Mouse (Mus musculus): ENCODE data around the gene Srarp. TPM values are rescaled to one million over a fixed set of nuclear protein-coding genes. Genes with fewer than 3 reads are reported as not detected.

Srarp gene
- polyA plus RNA-seq, 1 experiment from 2014 or later = not detected

- peak overlapping the region; percentile 90 for H3K27ac ChIP-seq
- peaks cover 44% of the 10 kb centered on the region for H3K4me1 ChIP-seq
- DNase-seq (ENCODE audit: low spot score) = no peak
- WGBS = 52% methylated on average over 27 of the region's 27 CpGs
- peaks cover 19% of the 10 kb centered on the region; the same call in 1 of the 2 replicates for H3K27me3 ChIP-seq (ENCODE audit: insufficient read depth, poor library complexity, severe bottlenecking)
- H3K9me3 ChIP-seq = no peaks in the 10 kb centered on the region
- peak overlapping the region; percentile 61 for H3K4me3 ChIP-seq
- peaks cover 18% of the 10 kb centered on the region for H3K36me3 ChIP-seq
Measured at GRCm38 (mm10) chr4:141419398-141420191, 16.3 kb downstream of the Srarp start.

- 0 out of 2 replicates have a peak, but pooled peaks cover 3% of the 10 kb centered on the region for H3K27me3 ChIP-seq (ENCODE audit: insufficient read depth, poor library complexity, severe bottlenecking)
- H3K4me3 ChIP-seq = no peak within 1 kb of the TSS
- H3K9me3 ChIP-seq = no peaks in the 10 kb centered on the region
- peak within 1 kb of the TSS; percentile 39; the same call in 1 of the 2 replicates for H3K27ac ChIP-seq
- no peak for DNase-seq (ENCODE audit: low spot score)
- WGBS = 61% methylated on average over 7 of the region's 7 CpGs
- H3K36me3 ChIP-seq = no peaks in the 10 kb centered on the region
- peaks cover 25% of the 10 kb centered on the region for H3K4me1 ChIP-seq
Measured at GRCm38 (mm10) chr4:141415924-141416323, 20.0 kb downstream of the Srarp start, which contains the start of gene Clcnkb. Gene Clcnkb, minus strand, starts transcription at chr4:141416014.

GRCm38 (mm10) chr4:141411430-141411992 lies 24.4 kb downstream of the Srarp start:
- Histone ChIP-seq H3K4me3 (no peak overlapping the region), H3K9me3 (no peaks in the 10 kb centered on the region), H3K36me3 (no peaks in the 10 kb centered on the region), H3K4me1 (peaks cover 26% of the 10 kb centered on the region), H3K27me3 (ENCODE audit: insufficient read depth, poor library complexity, severe bottlenecking) (peaks cover 9% of the 10 kb centered on the region; the same call in 1 of the 2 replicates), H3K27ac (no peak overlapping the region)
- DNase-seq (ENCODE audit: low spot score) = no peak
- WGBS = 15% methylated on average over 22 of the region's 22 CpGs

GRCm38 (mm10) chr4:141408577-141408976 lies 27.3 kb downstream of the Srarp start:
- peaks cover 6% of the 10 kb centered on the region; the same call in 1 of the 2 replicates for H3K27me3 ChIP-seq (ENCODE audit: insufficient read depth, poor library complexity, severe bottlenecking)
- WGBS = 84% methylated on average over 3 of the region's 3 CpGs
- DNase-seq (ENCODE audit: low spot score) = no peak

GRCm38 (mm10) chr4:141406516-141407299 lies 29.2 kb downstream of the Srarp start:
- Histone ChIP-seq H3K9me3 (no peaks in the 10 kb centered on the region), H3K27me3 (ENCODE audit: insufficient read depth, poor library complexity, severe bottlenecking) (peaks cover 6% of the 10 kb centered on the region; the same call in 1 of the 2 replicates), H3K27ac (peak overlapping the region; percentile 3)

More at GRCm38 (mm10) chr4:141408577-141408976, 27.3 kb downstream of the Srarp start:
- no peaks in the 10 kb centered on the region for H3K36me3 ChIP-seq
- no peak overlapping the region for H3K27ac ChIP-seq
- no peaks in the 10 kb centered on the region for H3K9me3 ChIP-seq
- peaks cover 37% of the 10 kb centered on the region for H3K4me1 ChIP-seq
- no peak overlapping the region for H3K4me3 ChIP-seq

GRCm38 (mm10) chr4:141405314-141405622 lies 30.6 kb downstream of the Srarp start:
- Histone ChIP-seq H3K9me3 (no peaks in the 10 kb centered on the region), H3K27ac (0 out of 2 replicates have a peak overlapping the region, but pooled peaks have one; percentile 2), H3K27me3 (ENCODE audit: insufficient read depth, poor library complexity, severe bottlenecking) (peaks cover 6% of the 10 kb centered on the region; the same call in 1 of the 2 replicates), H3K36me3 (no peaks in the 10 kb centered on the region), H3K4me3 (no peak overlapping the region), H3K4me1 (peaks cover 33% of the 10 kb centered on the region)
- WGBS = 87% methylated on average over 3 of the region's 3 CpGs
- no peak for DNase-seq (ENCODE audit: low spot score)

More at GRCm38 (mm10) chr4:141406516-141407299, 29.2 kb downstream of the Srarp start:
- DNase-seq (ENCODE audit: low spot score) = no peak
- H3K36me3 ChIP-seq = no peaks in the 10 kb centered on the region
- WGBS = 30% methylated on average over 13 of the region's 14 CpGs
- peaks cover 37% of the 10 kb centered on the region for H3K4me1 ChIP-seq
- H3K4me3 ChIP-seq = no peak overlapping the region

GRCm38 (mm10) chr4:141404518-141405313 lies 31.2 kb downstream of the Srarp start:
- Histone ChIP-seq H3K4me3 (peak overlapping the region; percentile 44), H3K27me3 (ENCODE audit: insufficient read depth, poor library complexity, severe bottlenecking) (peaks cover 6% of the 10 kb centered on the region; the same call in 1 of the 2 replicates), H3K4me1 (peaks cover 33% of the 10 kb centered on the region), H3K27ac (peak overlapping the region; percentile 67), H3K9me3 (no peaks in the 10 kb centered on the region), H3K36me3 (no peaks in the 10 kb centered on the region)
- DNase-seq (ENCODE audit: low spot score) = peak; percentile 92
- WGBS = 12% methylated on average over 15 of the region's 15 CpGs

- 84% methylated on average over 15 of the region's 15 CpGs for WGBS
- H3K4me1 ChIP-seq = peaks cover 7% of the 10 kb centered on the region; the same call in 1 of the 2 replicates
- H3K27ac ChIP-seq = no peak overlapping the region
- no peak for DNase-seq (ENCODE audit: low spot score)
- no peak overlapping the region for H3K4me3 ChIP-seq
- no peaks in the 10 kb centered on the region for H3K9me3 ChIP-seq
- no peaks in the 10 kb centered on the region for H3K36me3 ChIP-seq
- peaks cover 36% of the 10 kb centered on the region for H3K27me3 ChIP-seq (ENCODE audit: insufficient read depth, poor library complexity, severe bottlenecking)
Measured at GRCm38 (mm10) chr4:141400171-141400570, 35.7 kb downstream of the Srarp start.

GRCm38 (mm10) chr4:141398545-141398944 lies 37.4 kb downstream of the Srarp start, which contains the start of gene Clcnka:
Gene Clcnka, minus strand, starts transcription at chr4:141398724.
- Histone ChIP-seq H3K27ac (no peak within 1 kb of the TSS), H3K4me1 (peaks cover 11% of the 10 kb centered on the region), H3K27me3 (ENCODE audit: insufficient read depth, poor library complexity, severe bottlenecking) (peaks cover 49% of the 10 kb centered on the region), H3K4me3 (no peak within 1 kb of the TSS), H3K36me3 (no peaks in the 10 kb centered on the region), H3K9me3 (no peaks in the 10 kb centered on the region)
- DNase-seq (ENCODE audit: low spot score) = no peak
- 53% methylated on average over 12 of the region's 12 CpGs for WGBS

GRCm38 (mm10) chr4:141397861-141398260 lies 38.0 kb downstream of the Srarp start:
- no peak for DNase-seq (ENCODE audit: low spot score)
- 66% methylated on average over 12 of the region's 12 CpGs for WGBS
- H3K36me3 ChIP-seq = no peaks in the 10 kb centered on the region
- no peaks in the 10 kb centered on the region for H3K9me3 ChIP-seq
- H3K27me3 ChIP-seq (ENCODE audit: insufficient read depth, poor library complexity, severe bottlenecking) = peaks cover 53% of the 10 kb centered on the region
- no peak overlapping the region for H3K4me3 ChIP-seq
- H3K27ac ChIP-seq = no peak overlapping the region
- peaks cover 11% of the 10 kb centered on the region for H3K4me1 ChIP-seq

- no peak overlapping the region for H3K27ac ChIP-seq
- no peak for DNase-seq (ENCODE audit: low spot score)
- peak overlapping the region; percentile 44 for H3K4me3 ChIP-seq
- no peaks in the 10 kb centered on the region for H3K36me3 ChIP-seq
- H3K27me3 ChIP-seq (ENCODE audit: insufficient read depth, poor library complexity, severe bottlenecking) = peaks cover 64% of the 10 kb centered on the region
- H3K9me3 ChIP-seq = no peaks in the 10 kb centered on the region
- peaks cover 13% of the 10 kb centered on the region for H3K4me1 ChIP-seq
- 17% methylated on average over 16 of the region's 16 CpGs for WGBS
Measured at GRCm38 (mm10) chr4:141394751-141395150, 41.2 kb downstream of the Srarp start.

GRCm38 (mm10) chr4:141391293-141391692 lies 44.6 kb downstream of the Srarp start:
- WGBS = 72% methylated on average over 12 of the region's 12 CpGs

More at GRCm38 (mm10) chr4:141391293-141391692, 44.6 kb downstream of the Srarp start:
- Histone ChIP-seq H3K27ac (no peak overlapping the region), H3K27me3 (ENCODE audit: insufficient read depth, poor library complexity, severe bottlenecking) (peaks cover 47% of the 10 kb centered on the region), H3K9me3 (no peaks in the 10 kb centered on the region), H3K4me1 (peaks cover 23% of the 10 kb centered on the region), H3K4me3 (no peak overlapping the region), H3K36me3 (no peaks in the 10 kb centered on the region)
- no peak for DNase-seq (ENCODE audit: low spot score)
